Mouse (Mus musculus) CH12.LX (cell line): ENCODE data around the gene Uck2. TPM values are rescaled to one million over a fixed set of nuclear protein-coding genes. Genes with fewer than 3 reads are reported as not detected.

Experiments used
- DNase-seq: peaks from one replicate; pipeline ENCODE4 v3.0.0-alpha.2; 2013; ENCODE audit errors: extremely low read depth
- H3K27ac ChIP-seq: 2 replicates; pipeline ENCODE4 v1.5.1; 2012; ENCODE audit warnings: low read depth, mild to moderate bottlenecking, control low read depth, moderate library complexity; ENCODE audit not compliant: insufficient read depth
- H3K27me3 ChIP-seq: replicated peaks from 2 replicates; pipeline ENCODE3; 2012; ENCODE audit warnings: inconsistent platforms
- H3K36me3 ChIP-seq, 2 experiments: replicated peaks in 1 of 2; 2 replicates each; pipeline versions ENCODE3 to v1.6.1; 2012; ENCODE audit warnings: inconsistent platforms in 1 of 2, low read length in 1 of 2, mild to moderate bottlenecking in 1 of 2, mixed read lengths in 1 of 2, moderate library complexity in 1 of 2; ENCODE audit not compliant: control insufficient read depth in 1 of 2, insufficient read depth in 1 of 2
- H3K4me1 ChIP-seq, 2 experiments: 2 replicates each; pipeline ENCODE4 v1.6.1; 2012; ENCODE audit warnings: inconsistent platforms in 1 of 2, moderate library complexity in 1 of 2; ENCODE audit not compliant: insufficient read depth in 2 of 2, control insufficient read depth in 1 of 2
- H3K4me2 ChIP-seq: 2 replicates; pipeline ENCODE4 v1.6.1; 2012; ENCODE audit warnings: low read depth, mild to moderate bottlenecking, control low read depth; ENCODE audit not compliant: poor library complexity, insufficient read depth, severe bottlenecking
- H3K4me3 ChIP-seq, 3 experiments: fragments of 150-350 bp in 1 of 3; sonication (generic) in 1 of 3; replicated peaks in 1 of 3; 2 replicates each; pipeline versions ENCODE3 to v1.5.1; 2011 to 2012; ENCODE audit warnings: low read depth in 2 of 3, low read length in 2 of 3, mild to moderate bottlenecking in 2 of 3, moderate library complexity in 2 of 3, control low read depth in 1 of 3, improper control_type of control experiment in 1 of 3, inconsistent platforms in 1 of 3, mixed read lengths in 1 of 3; ENCODE audit not compliant: poor library complexity in 1 of 3
- H3K79me2 ChIP-seq: replicated peaks from 2 replicates; pipeline ENCODE4 v1.6.1; 2012; ENCODE audit warnings: mild to moderate bottlenecking, moderate library complexity; ENCODE audit not compliant: control insufficient read depth, poor library complexity, insufficient read depth, severe bottlenecking; ENCODE audit errors: extremely low read depth
- H3K9ac ChIP-seq: 2 replicates; pipeline ENCODE4 v1.6.1; 2012; ENCODE audit warnings: low read depth, mild to moderate bottlenecking, control low read depth, moderate library complexity; ENCODE audit not compliant: insufficient read depth
- H3K9me3 ChIP-seq: replicated peaks from 2 replicates; pipeline ENCODE3; 2012; ENCODE audit warnings: low read length, inconsistent platforms, mixed read lengths
- CHD1 ChIP-seq: IDR thresholded peaks from 2 replicates; pipeline ENCODE4 v1.6.1; 2012; ENCODE audit warnings: low read depth, low read length, improper control_type of control experiment, inconsistent platforms
- E2F4 ChIP-seq: IDR thresholded peaks from 2 replicates; pipeline ENCODE4 v1.6.1; 2011; ENCODE audit warnings: low read depth, low read length, improper control_type of control experiment; ENCODE audit not compliant: insufficient replicate concordance
- GABPA ChIP-seq: IDR thresholded peaks from 2 replicates; pipeline ENCODE4 v1.6.1; 2012; ENCODE audit warnings: low read depth, low read length, improper control_type of control experiment, inconsistent platforms; ENCODE audit not compliant: insufficient replicate concordance
- HCFC1 ChIP-seq: IDR thresholded peaks from 2 replicates; pipeline ENCODE4 v1.6.1; 2012; ENCODE audit warnings: low read depth, mild to moderate bottlenecking, inconsistent platforms, low read length, improper control_type of control experiment
- IRF4 ChIP-seq: IDR thresholded peaks from 2 replicates; pipeline ENCODE4 v1.6.1; 2014; ENCODE audit warnings: low read depth, mild to moderate bottlenecking, inconsistent platforms, low read length, improper control_type of control experiment
- KAT2A ChIP-seq: IDR thresholded peaks from 2 replicates; pipeline ENCODE4 v1.6.1; 2012; ENCODE audit warnings: low read length, improper control_type of control experiment, inconsistent platforms; ENCODE audit not compliant: insufficient replicate concordance
- MAZ ChIP-seq: IDR thresholded peaks from 2 replicates; pipeline ENCODE4 v1.6.1; 2012; ENCODE audit warnings: low read depth, mild to moderate bottlenecking, inconsistent platforms, low read length, improper control_type of control experiment, moderate library complexity
- POLR2AphosphoS2 ChIP-seq: IDR thresholded peaks from 2 replicates; pipeline ENCODE4 v1.6.1; 2011; ENCODE audit warnings: low read depth, low read length, improper control_type of control experiment
- SIN3A ChIP-seq: IDR thresholded peaks from 2 replicates; pipeline ENCODE4 v1.6.1; 2012; ENCODE audit warnings: low read length, improper control_type of control experiment, inconsistent platforms
- ZNF384 ChIP-seq: IDR thresholded peaks from 2 replicates; pipeline ENCODE4 v1.6.1; 2012; ENCODE audit warnings: low read depth, low read length, improper control_type of control experiment, inconsistent platforms
- dilution Hi-C: fragments of 300-500 bp; cut with MboI; formaldehyde crosslinking; loops from 2 replicates; pipeline ENCODE4 v1.14.3; 2020; ENCODE audit warnings: low sequenced_read_pairs; ENCODE audit not compliant: extremely low pct_unique_long_range_greater_than_20kb, extremely low pct_ligation_motif_present
- in situ Hi-C: fragments of 300-500 bp; cut with MboI; formaldehyde crosslinking; loops from 3 replicates; pipeline ENCODE4 v1.14.3; 2019; ENCODE audit warnings: low sequenced_read_pairs, low pct_ligation_motif_present, low pct_unique_long_range_greater_than_20kb, mixed read lengths
- polyA plus RNA-seq: library from polyadenylated mRNA; unstranded; fragments of >175 nt; gene quantifications from 2 replicates; pipeline ENCODE4 v1.2.1, GENCODE M21; 2012; ENCODE audit warnings: low read depth; ENCODE audit not compliant: insufficient read length
- total RNA-seq, 2 experiments: library from RNA; depleted of rRNA; stranded (reverse); fragments of 300-350 nt in 1 of 2; fragments of >200 nt in 1 of 2; gene quantifications; 2 replicates each; pipeline ENCODE4 v1.2.3; 2012 to 2014

The Uck2 gene
- total and polyA plus RNA-seq, 3 experiments: 235 to 392 (median 363) TPM

DNA sequence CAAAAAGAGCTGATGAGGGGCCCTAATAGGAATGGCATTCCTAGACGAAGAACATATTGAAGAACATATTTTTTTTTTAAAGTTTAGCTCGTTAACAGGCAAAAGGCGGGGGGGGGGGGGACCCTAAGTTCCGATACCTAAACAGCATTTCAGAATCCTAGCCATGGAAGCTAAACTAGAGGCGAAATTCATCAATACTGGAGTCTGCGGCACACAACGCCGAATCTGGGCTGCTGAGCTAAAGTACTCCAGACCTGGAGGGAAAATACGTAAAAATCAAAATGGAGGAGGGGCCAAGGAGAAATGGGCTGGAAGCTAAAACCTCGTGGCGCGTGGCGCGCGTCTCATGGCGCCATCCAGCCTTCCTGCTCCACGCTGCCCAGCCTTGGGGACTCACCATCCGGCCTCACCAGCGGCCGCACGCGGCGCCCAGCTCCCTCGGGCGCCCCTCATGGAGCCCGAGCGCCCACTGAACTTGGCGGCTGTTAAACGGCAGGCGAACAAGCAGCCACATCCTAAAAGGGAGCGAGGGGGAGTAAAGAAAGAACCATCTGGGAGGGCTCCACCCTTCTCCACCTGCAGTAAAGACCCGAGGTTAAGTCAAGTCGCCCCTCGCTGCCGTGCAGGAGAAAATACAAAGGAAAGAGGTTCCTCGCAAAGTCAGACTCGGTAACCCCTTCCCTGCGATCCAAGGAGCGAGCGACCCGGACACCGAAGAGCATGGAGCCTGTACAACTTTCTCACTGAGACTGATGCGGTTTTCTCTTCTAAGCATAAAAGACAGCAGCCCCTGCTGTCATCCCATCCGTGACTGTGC lies 1.5 kb downstream of the Uck2 start (continued):
- TF ChIP-seq POLR2AphosphoS2: no peak; the same call in 1 of the 2 replicates
- no peak for TF ChIP-seq KAT2A
- no peak for TF ChIP-seq MAZ
- no peak for TF ChIP-seq ZNF384
- TF ChIP-seq E2F4: no peak

DNA sequence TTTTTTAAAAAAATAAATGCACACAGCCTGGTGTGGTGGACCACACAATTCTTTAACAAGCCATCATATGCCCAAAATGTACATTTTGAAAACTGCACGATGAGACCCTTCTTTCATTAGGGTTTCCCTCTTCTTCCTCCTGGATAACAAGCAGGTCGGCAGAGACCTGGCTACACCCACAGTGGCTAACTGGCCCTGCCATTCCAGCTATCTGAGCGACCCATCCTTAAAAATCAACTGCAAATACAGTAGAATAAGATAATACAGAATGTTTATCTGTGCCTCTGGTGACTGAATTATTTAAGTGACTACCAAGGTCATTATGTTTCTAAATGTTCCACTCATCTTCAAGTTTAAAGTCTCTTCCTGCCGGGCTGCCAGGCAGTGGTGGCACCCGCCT lies 2.4 kb downstream of the Uck2 start:
- Histone ChIP-seq H3K27me3 (no peaks in the 10 kb centered on the region), H3K9me3 (no peaks in the 10 kb centered on the region), H3K36me3 (peaks cover 7 to 20% of the 10 kb centered on the region in 2 experiments), H3K4me1 (peaks cover 15 to 47% of the 10 kb centered on the region in 2 experiments)
- no peak for DNase-seq
- in situ Hi-C loops: no loop called here
- TF ChIP-seq GABPA: no peak
- TF ChIP-seq HCFC1: no peak
- TF ChIP-seq SIN3A: 0 out of 2 replicates have a peak, but pooled peaks have one; percentile 27
- 0 out of 2 replicates have a peak, but pooled peaks have one; percentile 35 for TF ChIP-seq CHD1
- TF ChIP-seq POLR2AphosphoS2: no peak
- TF ChIP-seq, all 38 proteins: peak for 2
- Histone ChIP-seq H3K4me2 (peak overlapping the region; percentile 53), H3K9ac (peak overlapping the region; percentile 87), H3K27ac (peak overlapping the region; percentile 35; the same call in 1 of the 2 replicates), H3K79me2 (peaks cover 67% of the 10 kb centered on the region), H3K4me3 (peak overlapping the region; percentile 76 to 91 (median 89))
- dilution Hi-C loops: no loop called here

DNA sequence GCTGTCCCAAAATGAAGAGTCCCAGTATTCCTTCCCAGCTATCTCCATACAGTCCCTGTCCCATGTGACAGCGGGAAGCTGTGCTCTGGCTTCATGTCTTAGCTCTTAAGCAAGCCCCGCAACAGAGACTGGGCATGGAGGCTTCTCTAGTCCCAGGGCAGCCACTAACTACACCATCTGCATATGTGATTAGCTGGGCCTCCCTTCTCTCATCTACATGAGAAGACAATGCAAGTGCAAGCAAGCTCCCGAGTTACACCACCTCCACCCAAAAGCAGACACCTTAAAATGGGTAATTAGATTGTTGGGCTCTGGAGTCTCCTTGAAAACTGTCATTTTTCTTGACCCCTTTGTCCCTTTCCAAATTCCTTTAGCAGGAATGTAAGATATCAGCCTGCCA lies 3.0 kb downstream of the Uck2 start:
- Histone ChIP-seq H3K36me3 (peaks cover 7 to 22% of the 10 kb centered on the region in 2 experiments), H3K4me2 (peak overlapping the region; percentile 53), H3K9ac (peak overlapping the region; percentile 87)
- peak; percentile 36 for DNase-seq
- in situ Hi-C loops: no loop called here
- TF ChIP-seq IRF4 (0 out of 2 replicates have a peak, but pooled peaks have one; percentile 24), CHD1 (no peak)
- TF ChIP-seq, all 38 proteins: peak for 1
- Histone ChIP-seq H3K27ac (peak overlapping the region; percentile 25; the same call in 1 of the 2 replicates), H3K79me2 (peaks cover 74% of the 10 kb centered on the region), H3K4me1 (peaks cover 15 to 50% of the 10 kb centered on the region in 2 experiments), H3K27me3 (no peaks in the 10 kb centered on the region), H3K4me3 (peak overlapping the region; percentile 76 to 91 (median 89)), H3K9me3 (no peaks in the 10 kb centered on the region)
- dilution Hi-C loops: no loop called here
